Mouse (Mus musculus): ENCODE measurements around the gene Hip1.
"Not testable (repeated sequence)": the region's sequence is repeated elsewhere in the genome, so short reads cannot be mapped to it uniquely, and the experiment has no call there.

The Hip1 gene

DNA sequence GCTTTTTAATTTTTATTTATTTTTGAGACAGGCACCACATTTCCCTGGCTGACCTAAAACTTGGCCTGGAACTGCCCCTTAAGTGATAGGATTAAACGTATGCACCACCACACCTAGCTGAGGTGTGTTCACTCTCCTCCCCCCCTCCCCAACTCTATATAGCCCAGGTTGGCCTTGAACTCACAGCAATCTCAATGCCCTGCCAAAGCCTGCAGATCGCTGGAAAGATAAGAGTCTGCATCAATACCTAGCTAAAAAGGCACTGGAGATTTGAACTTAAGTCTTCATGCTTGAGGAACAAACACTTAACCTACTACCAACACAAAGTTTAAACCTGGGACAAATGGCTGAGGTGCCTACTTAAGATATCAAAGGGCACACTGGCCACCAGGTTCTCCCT is 52.8 kb downstream of the Hip1 start:
- DNase-seq (ENCODE audit: low read depth, low spot score) = no peak

DNA sequence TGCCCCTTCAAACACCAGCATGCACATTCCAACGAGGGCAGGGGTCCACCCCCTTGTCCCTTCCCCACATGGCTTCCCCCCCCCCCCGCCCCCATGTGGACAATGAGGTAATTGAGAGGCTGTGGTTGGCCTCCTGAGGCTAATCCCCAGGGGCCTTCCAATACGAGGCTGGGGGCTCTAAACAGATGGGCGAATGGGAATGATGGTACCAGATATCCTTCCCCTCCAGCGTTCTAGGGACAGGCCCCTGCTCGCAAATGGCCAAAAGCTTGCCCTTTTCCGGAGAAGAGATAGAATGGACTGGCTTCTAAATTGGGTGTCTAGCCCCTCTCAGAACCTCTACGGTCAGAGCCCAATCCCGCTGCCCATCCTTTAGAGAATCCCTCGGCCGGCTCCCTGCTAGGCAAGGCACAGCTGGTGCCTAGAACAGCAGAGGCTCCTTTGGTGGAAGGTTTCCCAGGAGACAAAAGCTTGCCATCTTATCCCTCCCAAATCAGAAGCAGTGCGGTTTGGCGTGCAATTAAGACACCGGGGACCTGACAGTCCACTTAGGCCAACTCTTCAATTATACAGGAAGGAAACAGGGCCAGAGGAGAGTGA is 55.1 kb downstream of the Hip1 start:
- DNase-seq (ENCODE audit: low read depth, low spot score) = peak; percentile 53

DNA sequence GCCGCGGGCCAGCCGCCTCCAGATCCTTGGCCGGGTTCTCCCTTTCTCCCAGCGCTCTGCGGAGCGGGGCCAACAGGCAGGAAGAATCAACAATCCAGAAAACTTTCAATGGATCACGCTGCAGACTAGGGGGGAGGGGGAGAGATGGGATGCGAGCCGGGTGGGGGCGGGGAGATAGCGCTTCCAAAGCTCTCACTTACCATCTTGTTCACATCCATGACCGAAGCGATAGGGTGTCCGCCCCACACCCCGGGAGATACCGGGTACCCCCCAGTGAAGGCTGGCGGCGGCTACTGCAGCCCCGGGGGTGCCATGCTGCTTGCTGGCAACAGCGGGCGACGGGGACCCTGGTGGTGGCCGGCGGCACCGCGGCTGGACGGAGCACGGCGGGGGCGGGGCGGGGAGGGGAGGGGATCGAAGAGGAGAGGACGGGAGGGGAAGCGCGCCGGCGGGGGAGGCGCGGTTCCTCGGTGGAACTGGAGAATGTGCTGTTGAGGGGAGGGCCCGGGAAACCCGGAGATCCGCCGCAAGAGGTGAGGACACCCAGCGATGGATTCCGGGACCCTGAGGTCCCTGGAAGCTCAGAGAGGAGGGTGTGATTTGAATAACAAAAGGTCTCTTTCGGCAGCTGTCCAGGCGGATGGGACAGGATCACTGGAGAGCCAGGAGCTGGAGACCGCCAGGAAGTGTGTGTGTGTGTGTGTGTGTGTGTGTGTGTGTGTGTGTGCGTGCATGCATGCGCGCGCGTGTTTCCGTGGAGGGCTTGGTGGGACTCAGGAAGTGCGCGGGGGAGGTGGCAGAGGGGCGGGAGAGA is 55.8 kb downstream of the Hip1 start:
- peak; percentile 76 for DNase-seq (ENCODE audit: low read depth, low spot score)

DNA sequence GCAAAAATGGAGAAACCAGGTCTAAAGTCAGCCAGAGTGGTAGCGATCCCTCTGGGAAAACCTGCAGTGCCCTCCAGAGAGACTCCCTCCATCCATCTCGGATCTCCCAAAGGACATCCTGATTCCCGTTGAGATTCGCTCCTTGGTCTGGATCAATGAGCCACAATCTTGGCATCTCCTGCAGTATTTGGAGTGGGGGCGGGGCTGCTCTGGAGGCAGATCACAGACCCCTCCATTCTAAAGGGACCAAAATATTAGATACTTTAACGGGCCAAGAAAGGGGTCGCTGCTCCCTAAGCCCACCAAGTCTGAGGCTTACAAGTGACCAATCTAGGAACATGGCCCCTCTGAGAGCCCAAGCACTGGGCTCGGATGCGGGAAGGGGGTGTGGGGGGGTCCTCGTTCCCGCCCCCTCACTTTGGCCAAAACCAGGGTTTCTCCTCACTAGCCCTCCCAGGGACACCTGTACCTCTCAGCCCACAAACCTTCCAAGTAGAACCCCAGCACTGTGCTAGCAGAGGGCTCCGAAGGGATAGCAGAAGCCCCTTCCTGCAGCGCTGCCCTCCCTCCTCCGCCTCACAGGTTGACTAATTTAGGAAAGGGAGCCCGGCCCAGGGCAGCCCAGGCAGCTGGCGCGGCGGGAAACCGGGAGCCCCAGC is 56.6 kb downstream of the Hip1 start:
- DNase-seq (ENCODE audit: low read depth, low spot score) = no peak

DNA sequence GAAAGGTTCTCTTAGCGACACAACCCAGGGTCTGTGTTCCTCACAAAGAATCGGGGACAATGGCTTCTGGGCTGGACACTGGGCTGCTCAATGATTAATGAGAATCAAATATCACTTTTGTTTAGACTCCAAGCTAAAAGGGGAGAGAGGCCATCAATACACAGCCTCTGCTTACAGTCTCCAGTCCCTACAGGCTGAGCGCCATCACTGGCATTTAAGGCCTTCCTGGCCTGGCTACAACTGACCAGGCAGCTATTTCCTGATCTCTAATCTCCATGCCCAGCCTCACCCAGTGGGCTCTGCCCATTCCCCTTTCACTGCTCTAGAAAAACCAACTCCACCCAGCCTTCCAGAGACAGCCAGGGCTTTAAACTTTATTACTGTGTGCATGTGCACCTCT is 59.6 kb downstream of the Hip1 start:
- DNase-seq (ENCODE audit: low read depth, low spot score) = no peak

DNA sequence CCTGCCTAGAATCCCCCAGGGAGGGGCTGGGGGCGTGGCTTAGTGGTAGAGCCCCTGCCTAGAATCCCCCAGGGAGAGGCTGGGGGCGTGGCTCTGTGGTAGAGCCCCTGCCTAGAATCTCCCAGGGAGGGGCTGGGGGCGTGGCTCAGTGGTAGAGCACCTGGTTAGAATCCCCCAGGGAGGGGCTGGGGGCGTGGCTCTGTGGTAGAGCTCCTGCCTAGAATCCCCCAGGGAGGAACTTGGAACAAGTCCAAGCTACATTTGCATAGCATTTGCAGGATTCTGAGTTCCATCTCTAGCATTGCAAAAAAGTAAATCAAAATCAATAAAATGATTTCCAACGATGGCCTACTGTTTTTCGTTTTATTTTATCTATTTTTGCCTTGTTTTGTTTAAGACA is 61.1 kb downstream of the Hip1 start:
- DNase-seq (ENCODE audit: low read depth, low spot score) = not testable (repeated sequence)

DNA sequence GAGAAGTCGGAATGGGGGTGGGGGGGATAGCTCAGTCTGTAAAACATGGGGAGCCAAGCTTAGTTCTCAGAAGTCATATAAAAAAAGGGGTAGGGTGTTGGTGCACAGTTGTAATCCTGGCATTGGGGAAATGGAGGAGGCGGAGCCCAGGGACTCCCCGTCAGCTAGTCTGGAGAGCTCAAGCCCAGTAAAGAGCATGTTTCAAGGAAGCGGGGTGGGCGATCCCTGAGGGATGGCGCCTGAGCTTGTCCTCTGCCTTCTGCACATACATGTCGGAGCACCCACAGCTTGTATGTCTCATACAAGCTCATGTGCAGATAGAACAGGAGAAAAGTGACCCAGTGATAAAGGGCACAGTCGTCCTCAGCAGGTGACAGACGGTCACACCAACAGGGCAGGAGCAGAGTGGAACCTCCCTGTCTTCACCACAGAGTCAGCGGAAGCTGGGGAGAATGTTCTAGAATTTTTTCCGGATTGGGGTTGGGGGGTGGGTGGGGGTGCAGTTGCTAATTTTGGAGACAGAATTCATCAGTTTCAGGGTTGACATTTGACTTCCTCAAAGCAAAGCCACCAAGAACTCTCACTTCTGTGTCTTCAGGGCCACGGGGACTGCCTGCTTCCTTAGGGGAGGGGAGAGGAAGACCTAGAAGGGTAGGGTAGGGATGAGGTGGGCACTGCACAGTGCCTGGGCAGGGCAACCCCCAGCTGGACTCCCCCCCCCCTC is 65.9 kb downstream of the Hip1 start:
- no peak for DNase-seq (ENCODE audit: low read depth, low spot score)

DNA sequence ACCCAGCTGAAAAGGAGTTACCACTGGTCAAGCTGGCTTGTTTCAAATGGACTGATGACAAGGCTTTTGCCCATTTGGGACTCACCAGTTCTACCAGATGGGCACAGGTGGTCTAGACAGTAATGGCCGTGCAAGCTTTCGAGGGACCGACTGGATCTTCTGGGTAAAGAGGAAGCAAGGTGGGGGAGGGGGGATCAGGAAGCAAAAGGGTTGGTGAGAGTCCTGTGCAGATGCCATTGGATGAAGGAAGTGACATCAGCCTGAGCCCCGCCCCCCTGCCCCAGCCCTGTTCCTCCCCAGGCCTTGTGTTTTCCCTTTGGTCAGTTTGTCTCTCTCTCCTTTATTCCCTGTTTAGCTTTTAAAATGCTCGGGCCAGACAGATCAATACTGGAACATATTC is 68.7 kb downstream of the Hip1 start:
- DNase-seq (ENCODE audit: low read depth, low spot score) = no peak

DNA sequence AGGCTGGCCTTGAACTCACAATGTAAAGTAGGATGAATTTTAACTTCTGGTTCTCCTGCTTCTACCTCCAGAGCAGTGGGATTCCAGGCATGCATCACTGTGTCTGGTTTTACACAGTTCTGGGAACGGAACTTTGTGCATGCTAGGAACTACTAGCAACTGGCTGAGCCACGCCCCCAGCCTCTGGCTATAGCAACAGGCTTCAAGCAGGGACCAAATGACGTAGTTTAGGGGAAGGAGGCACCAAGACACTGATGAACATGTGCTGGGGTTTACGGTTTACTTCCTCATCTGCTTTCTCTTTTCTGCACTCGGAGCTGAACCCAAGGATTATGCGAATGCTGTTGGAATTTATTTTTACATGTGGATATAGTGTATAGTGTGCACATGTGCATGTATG is 72.5 kb downstream of the Hip1 start:
- DNase-seq (ENCODE audit: low read depth, low spot score) = no peak

DNA sequence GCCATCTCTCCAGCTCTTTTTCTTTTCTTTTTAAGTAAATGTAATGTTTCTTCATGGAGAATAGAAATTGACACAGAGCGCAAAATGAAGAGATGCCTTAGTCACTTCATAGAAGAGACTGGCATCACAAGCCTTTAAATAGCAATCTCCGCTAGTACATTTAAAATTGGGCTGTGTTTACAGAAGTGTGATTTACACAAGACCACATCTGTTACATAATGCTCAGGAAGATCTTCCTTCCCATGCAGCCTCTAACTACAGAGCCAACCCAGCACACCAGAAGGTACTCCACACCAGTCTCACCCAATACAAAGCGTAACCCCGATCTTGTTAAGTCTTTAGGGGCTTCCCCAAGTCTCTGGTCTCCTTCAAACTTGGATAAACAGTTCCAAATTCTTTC is 73.2 kb downstream of the Hip1 start:
- peak; percentile 69 for DNase-seq (ENCODE audit: low read depth, low spot score)

DNA sequence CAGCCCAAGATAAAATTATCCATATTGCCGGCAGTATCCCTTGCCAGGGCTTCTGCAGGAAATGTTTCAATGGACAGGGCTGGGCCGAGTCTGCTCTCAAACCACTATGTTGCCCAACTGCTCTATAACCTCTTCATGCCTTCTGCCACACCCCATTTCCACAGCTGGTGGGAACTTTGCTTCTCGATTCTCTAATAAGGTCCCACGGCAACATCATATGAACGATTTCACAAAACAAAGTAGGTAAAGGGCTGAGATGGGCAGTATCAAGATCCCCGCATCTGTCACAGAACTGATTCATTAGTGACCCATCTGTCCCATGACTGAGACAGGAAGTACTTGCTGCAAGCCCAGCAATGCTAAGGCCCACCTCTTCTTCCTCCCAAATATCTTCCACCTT is 76.6 kb downstream of the Hip1 start:
- DNase-seq (ENCODE audit: low read depth, low spot score) = no peak

DNA sequence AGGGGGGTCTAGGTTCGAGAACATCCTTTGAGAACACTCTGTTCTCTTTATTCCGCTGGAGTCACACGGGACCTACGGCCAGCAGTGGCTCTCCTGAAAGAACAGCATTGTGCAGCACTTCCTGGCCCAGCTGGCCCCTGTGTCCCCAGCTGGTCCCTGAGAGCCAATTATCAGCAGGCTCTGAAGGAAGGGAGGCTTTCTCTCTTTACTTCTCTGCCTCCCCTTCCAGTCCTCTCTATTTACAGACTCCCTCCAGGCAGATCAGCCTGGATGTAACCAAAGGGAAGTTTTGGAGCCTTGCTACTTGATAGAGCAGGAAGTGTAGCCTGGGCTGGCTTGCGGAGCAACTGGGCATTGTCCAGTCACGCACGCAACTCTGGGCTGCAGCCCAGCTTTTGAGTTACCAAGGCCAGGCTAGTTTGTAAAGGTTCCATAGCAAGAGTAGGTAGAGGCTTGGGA is 79.1 kb downstream of the Hip1 start:
- peak; percentile 85 for DNase-seq (ENCODE audit: low read depth, low spot score)

DNA sequence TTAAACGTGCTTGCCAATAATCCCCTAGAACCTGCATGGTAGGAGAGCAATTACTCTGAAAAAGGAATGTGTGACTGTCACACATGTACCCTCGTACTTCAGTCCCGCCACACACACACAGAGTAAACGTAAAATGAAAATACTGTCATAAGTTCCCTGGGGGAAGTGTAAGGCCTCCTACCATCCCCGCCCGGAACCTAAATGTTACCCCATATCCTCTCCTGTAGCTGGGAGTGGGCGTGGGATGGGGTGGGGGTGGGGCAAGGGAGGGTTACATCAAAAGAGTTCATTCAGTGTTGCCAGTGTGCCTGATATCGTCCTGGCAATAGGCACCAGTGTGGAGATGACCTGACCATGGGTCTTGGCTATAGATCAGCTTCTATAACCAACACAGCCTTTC is 81.5 kb downstream of the Hip1 start:
- DNase-seq (ENCODE audit: low read depth, low spot score) = no peak

DNA sequence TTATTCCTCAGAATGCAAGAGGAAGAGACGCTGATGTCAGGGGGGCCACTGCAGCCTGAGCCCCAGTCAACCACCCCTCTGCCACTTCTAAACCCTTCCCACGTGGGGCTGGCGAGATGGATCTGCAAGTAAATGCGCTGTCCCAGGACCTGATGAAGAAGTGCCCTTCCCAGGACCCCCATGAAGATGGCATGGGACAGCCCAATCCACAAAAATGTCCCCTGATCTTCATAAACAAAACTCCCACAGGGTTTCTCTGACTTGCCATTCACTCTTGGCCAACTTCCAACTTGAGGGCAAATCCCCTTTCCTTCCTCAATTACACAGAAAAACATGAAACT is 84.1 kb downstream of the Hip1 start:
- no peak for DNase-seq (ENCODE audit: low read depth, low spot score)

DNA sequence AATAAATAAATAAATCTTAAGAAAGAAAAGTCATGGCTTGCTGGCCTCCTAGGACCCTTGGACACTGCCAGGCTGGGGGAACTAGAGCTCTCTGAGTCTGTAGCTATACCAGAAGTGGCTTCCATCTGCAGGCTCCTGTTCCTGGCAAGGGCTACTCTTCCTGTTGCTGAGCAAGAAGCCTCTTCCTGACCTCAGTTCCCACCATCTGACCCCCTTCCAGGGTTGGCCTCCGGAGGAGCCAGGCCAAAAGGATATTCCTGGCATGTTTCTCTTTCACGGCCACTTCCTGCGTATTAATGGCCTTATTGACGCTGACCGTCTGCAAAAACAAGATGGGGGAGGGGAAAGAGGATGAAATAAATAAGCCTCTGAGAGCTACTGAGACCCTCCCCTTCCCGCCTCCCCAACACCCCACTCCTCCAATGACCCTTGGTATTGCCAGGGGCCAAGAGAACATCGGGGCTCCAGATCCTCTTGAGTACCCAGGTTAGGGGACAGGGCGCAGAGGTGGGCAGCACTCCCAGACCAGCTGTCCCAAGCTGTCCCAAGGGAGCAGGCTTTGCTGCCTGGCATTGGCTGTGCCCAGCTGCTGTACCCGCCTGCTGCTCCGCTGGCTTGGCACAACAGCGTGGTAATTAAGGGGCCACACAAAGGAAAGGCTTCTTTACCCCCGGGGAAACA is 84.6 kb downstream of the Hip1 start:
- peak; percentile 88 for DNase-seq (ENCODE audit: low read depth, low spot score)

DNA sequence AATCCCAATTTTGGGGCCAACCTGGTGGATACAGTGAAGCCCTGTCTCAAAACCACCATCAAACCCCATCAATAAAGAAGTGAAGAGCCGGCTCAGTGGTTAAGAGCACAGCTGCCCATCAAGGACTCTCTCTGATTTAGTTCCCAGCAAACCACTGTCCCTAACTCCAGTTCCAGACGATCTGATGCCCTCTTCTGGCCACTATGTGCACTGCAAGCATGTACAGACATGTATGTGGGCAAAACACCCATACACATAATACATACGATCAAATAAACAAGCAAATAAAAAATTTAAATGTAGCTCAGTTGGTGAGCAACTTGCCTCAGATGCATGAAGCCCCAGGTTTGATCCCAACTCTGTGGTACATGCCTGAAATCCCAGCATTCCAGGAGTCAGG is 85.4 kb downstream of the Hip1 start:
- DNase-seq (ENCODE audit: low read depth, low spot score) = peak; percentile 41

DNA sequence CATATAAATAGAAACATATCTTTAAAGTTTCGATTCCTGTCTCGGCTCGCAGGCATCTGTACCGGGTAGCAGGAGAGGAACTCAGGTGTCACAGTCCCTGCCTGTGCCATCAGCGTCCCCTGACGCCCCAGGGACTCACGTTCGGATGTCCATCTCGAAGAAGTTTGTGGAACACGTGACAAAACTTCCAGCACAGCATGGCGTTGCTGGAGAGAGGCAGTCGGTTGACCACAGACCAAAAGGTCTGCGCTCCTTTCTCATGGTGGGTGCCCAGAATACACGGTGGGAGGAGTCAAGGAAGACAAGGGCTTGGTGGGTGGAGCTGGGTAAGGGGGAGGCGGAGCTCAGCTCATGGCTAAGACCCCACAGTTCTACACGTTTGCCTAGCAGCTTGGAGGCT is 87.0 kb downstream of the Hip1 start:
- no peak for DNase-seq (ENCODE audit: low read depth, low spot score)

DNA sequence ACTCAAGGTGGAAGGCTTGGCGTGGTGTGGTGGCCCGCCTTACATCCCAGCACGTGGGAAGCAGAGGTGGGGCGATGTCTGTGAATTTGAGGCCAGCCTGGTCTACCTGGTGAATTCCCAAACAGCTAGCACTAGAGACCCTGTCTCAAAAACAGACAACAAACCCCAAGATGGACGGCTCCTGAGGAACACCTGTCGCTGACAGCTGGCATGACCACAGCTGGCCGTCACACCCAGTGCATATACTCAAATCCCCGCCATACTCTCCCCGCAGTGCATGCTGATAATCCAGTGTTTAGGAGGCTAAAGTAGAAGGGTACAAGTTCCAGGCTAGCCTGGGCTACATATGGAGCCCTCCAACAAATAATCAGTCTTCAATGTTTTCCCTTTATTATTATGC is 88.4 kb downstream of the Hip1 start:
- DNase-seq (ENCODE audit: low read depth, low spot score) = no peak

DNA sequence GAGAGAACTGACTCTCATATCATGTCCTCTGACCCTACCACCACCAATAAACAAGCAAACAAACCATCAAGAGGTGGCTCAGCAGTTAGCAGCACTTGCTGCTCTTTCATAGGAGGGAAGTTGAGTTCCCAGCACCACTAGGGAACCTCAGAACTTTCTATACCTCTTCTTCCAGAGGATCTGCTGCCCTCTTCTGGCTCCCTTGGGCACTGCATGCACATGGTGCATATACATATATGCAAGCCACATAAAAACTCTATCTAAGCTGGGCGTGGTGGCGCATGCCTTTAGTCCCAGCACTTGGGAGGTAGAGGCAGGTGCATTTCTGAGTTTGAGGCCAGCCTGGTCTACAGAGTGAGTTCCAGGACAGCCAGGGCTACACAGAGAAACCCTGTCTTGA is 90.7 kb downstream of the Hip1 start:
- DNase-seq (ENCODE audit: low read depth, low spot score) = no peak

DNA sequence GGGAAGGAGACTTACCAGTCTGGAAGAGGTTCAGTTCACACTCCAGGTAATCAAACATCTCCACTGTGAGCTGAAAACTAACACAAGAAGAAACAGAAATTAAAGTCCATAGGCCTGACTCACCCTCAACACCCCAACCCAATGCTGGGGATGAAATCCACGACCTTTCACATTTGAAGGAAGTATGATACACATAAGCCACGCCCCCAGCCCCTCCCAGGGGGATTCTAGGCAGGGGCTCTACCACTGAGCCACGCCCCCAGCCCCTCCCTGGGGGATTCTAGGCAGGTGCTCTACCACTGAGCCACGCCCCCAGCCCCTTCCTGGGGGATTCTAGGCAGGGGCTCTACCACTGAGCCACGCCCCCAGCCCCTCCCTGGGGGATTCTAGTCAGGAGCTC is 93.4 kb downstream of the Hip1 start:
- not testable (repeated sequence) for DNase-seq (ENCODE audit: low read depth, low spot score)

DNA sequence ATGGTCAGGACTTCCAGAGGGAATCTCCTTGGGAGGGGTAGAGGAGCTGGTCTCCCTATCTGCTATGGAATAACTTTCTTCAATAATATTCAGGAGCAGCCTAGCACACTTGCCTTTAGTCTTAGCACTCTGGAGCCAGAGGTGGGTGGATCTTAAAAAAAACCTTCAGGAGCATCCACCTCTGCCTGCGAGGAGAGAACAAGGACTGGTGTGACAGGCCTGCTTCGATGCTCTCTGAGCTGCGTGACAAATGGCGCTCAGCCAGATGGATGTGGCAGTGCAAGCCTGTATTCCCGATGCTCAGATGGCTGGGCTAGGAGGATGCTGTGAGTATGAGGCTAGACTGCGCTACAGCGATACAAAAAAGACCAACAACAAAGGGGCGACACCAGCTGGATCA is 93.8 kb downstream of the Hip1 start:
- peak; percentile 79 for DNase-seq (ENCODE audit: low read depth, low spot score)

DNA sequence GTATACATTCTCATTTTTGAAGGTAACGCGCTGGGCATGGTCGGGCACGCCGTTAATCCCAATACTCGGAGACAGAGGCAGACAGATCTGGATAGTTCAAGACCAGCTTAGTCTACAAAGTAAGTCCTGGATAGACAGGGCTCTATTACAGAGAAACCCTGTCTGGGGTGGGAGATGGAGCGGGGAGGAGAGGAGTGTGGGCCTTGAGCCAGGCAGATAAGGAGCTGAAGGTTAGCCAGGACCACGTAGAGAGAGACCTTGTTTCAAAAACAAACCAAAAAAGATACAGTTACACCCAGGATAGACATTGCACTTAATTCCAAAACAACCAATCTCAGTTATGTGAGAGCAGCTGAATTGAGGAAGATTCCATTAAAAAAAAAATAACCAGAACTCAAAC is 99.2 kb downstream of the Hip1 start:
- no peak for DNase-seq (ENCODE audit: low read depth, low spot score)

All from brain, adult 2 months (tissue).